Mouse (Mus musculus) macrophage (primary cell): Measurements from ENCODE around the gene Ssx2ip. TPM values are rescaled to one million over a fixed set of nuclear protein-coding genes. Genes with fewer than 3 reads are reported as not detected.

ENCODE experiments used
- H3K27ac ChIP-seq: fragments of 350-480 bp; formaldehyde crosslinking; 2 replicates; pipeline ENCODE4 v1.9.0; 2021
- H3K36me3 ChIP-seq: fragments of 350-480 bp; formaldehyde crosslinking; 2 replicates; pipeline ENCODE4 v1.9.0; 2021; ENCODE audit errors: inconsistent target
- H3K4me3 ChIP-seq: fragments of 350-480 bp; formaldehyde crosslinking; 2 replicates; pipeline ENCODE4 v1.9.0; 2021; ENCODE audit errors: inconsistent target
- H3K79me2 ChIP-seq: fragments of 350-480 bp; formaldehyde crosslinking; 2 replicates; pipeline ENCODE4 v1.9.0; 2021; ENCODE audit errors: inconsistent target
- WGBS: methylation state at CpG from one replicate; pipeline ENCODE4 v1.1.7; 2026; ENCODE audit warnings: inconsistent platforms; ENCODE audit not compliant: missing documents; 5-methylcytosine and 5-hydroxymethylcytosine counted together
- polyA plus RNA-seq: library from polyadenylated mRNA; stranded (reverse); fragments of 250-400 nt; gene quantifications from 3 replicates; pipeline ENCODE4 v1.2.4, GENCODE M21; 2018; ENCODE audit warnings: inconsistent platforms

Ssx2ip gene
- polyA plus RNA-seq, 1 experiment from 2014 or later = 4.8 TPM

- H3K79me2 ChIP-seq = no peaks in the 10 kb centered on the region
- H3K36me3 ChIP-seq = no peaks in the 10 kb centered on the region
- WGBS = 94% methylated on average over 9 of the region's 9 CpGs
- no peak overlapping the region for H3K4me3 ChIP-seq
- no peak overlapping the region for H3K27ac ChIP-seq
These were observed 23.0 kb upstream of the Ssx2ip start for GRCm38 (mm10) chr3:146381471-146381870.

DNA sequence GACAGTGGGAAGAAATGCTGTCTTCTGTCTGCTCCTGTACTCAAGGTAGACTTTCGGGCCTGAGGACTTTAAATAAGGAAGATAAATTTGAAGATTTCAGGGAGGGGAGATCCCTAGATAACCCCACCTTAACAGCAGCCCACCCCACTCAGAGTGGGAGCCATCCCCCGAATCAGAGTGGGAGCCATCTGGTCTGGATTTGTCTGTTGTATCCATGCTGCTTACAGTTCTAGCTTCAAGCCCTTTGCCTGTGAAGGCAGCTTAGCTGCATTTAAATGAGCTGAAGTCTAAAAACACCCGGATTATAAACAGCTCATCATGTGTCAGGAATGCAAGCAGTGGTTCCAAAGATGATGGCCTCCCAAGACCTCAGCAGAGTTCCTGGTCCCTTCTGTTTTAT lies 17.6 kb upstream of the Ssx2ip start:
- no peak overlapping the region for H3K27ac ChIP-seq
- H3K36me3 ChIP-seq = no peaks in the 10 kb centered on the region
- no peaks in the 10 kb centered on the region for H3K79me2 ChIP-seq
- H3K4me3 ChIP-seq = no peak overlapping the region
- 97% methylated on average over 3 of the region's 3 CpGs for whole genome bisulfite sequencing

DNA sequence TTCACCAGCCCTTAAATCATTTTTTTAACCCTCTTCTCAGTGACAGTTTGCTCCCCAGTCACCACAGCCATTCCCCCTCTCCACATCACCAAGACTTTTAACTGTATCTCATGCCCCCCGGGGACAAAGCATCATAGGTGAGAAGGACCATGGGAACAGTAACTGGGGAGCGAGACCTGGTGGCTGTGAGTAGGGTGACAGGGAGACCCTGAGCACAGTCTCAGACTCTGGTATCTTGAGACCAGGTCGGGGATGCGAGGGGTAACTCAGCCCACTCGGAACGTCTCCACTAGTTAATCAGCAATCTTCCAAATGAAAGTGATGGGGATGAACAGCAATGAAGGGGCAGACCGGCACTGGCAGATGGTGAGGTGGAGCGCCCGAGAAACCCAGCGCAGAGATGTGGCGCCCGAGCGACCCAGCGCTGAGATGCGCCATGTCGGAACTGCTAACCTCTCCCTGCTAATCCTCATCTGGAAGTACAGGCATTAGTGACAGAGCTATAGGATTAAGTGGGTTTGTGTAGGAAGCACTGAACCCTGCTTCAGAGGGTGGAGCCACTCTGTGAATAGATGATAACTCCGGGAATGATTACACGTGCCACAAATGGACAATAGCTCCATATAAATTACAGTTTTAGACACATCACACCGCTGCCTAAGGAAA lies 11.7 kb upstream of the Ssx2ip start:
- H3K36me3 ChIP-seq = no peaks in the 10 kb centered on the region
- 79% methylated on average over 19 of the region's 19 CpGs for WGBS
- no peak overlapping the region for H3K4me3 ChIP-seq
- no peaks in the 10 kb centered on the region for H3K79me2 ChIP-seq
- H3K27ac ChIP-seq = no peak overlapping the region

- no peaks in the 10 kb centered on the region for H3K79me2 ChIP-seq
- no peaks in the 10 kb centered on the region for H3K36me3 ChIP-seq
- H3K27ac ChIP-seq = no peak overlapping the region
- 55% methylated on average over 7 of the region's 7 CpGs for WGBS
- no peak overlapping the region for H3K4me3 ChIP-seq
These were observed 10.8 kb upstream of the Ssx2ip start for GRCm38 (mm10) chr3:146393641-146394100.

DNA sequence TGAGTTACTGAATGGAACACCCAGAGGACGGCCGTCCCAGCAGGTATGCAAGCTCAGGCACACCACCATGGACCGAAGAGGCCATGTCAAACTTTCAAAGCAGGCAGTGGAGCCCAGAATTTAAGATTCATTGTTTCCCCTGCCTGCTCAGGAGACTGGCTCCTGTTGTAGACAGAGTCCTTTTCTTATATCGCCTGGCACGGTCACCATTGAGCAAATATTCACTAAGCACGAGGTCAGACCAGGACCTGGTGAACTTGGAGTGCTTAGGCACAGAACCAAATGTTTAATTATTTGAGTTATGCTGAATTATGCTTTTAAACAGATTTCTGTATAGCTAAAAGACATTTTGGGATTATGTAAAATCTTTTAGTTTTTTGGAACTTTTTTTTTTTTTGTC lies 8.2 kb upstream of the Ssx2ip start:
- H3K79me2 ChIP-seq = no peaks in the 10 kb centered on the region
- H3K36me3 ChIP-seq = no peaks in the 10 kb centered on the region
- 91% methylated on average over 6 of the region's 6 CpGs for WGBS
- no peak overlapping the region for H3K27ac ChIP-seq
- H3K4me3 ChIP-seq = no peak overlapping the region

DNA sequence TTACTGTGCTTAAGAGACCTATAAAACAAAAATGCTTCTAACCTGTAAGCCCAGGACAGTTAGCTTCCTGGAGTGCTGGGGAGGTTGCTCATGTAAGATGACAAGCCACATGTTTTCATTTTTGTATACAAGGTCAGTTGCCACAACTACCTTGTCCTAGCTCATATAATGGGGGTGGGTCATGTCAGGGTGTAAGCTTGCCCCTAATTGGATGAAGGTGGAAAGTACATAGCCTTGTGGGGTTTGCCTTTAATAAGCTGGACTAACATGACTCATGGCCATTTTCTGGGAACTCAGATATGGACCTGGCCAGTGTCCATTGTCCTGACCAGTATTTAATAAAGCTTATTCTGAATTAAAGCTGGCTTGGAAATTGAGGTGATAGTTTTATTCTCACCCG lies 7.5 kb upstream of the Ssx2ip start:
- no peak overlapping the region for H3K4me3 ChIP-seq
- no peaks in the 10 kb centered on the region for H3K36me3 ChIP-seq
- no peak overlapping the region for H3K27ac ChIP-seq
- H3K79me2 ChIP-seq = no peaks in the 10 kb centered on the region
- 87% methylated on average over 1 of the region's 1 CpGs for whole genome bisulfite sequencing

DNA sequence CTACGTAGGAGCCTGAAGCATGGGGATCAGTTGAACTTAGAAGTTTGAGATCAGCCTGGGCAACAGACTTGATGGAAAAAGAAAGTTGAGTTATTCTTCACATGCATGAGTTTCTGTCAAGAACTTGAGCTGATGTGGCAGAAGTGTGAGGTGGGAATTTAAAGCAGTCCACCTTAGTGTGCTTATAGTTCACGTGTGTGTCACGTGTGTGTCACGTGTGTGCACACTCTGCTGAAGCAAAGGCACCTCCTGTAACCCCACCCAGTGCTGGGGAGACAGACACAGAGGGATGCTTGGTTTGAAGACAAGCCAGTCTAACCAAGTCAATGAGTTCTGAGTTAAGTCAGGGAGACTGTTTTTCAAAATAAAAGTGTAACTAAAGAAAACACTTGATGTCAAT lies 6.6 kb upstream of the Ssx2ip start:
- Histone ChIP-seq H3K27ac (no peak overlapping the region), H3K4me3 (no peak overlapping the region), H3K36me3 (no peaks in the 10 kb centered on the region), H3K79me2 (no peaks in the 10 kb centered on the region)
- 92% methylated on average over 4 of the region's 4 CpGs for WGBS

DNA sequence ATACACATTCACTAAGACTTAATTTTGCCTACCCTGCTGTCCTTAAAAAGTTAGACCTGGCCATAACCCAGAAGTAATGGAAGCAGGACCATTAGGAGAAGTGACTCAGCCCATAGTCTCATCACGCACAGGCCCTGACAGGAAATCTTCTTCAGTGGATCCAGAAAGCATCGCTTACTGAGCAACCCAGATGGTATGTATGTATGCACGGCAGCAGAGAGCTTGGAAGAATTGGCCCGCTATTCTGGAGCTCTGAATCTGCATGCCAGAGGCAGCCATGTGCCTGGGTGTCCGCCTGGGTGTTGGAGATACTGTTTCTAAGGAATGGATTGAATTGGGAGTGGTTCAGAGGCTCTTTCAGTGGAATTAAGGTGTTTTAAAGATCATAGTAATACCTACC lies 5.2 kb upstream of the Ssx2ip start:
- Histone ChIP-seq H3K79me2 (no peaks in the 10 kb centered on the region), H3K27ac (no peak overlapping the region), H3K36me3 (no peaks in the 10 kb centered on the region), H3K4me3 (no peak overlapping the region)
- WGBS = 94% methylated on average over 5 of the region's 5 CpGs

DNA sequence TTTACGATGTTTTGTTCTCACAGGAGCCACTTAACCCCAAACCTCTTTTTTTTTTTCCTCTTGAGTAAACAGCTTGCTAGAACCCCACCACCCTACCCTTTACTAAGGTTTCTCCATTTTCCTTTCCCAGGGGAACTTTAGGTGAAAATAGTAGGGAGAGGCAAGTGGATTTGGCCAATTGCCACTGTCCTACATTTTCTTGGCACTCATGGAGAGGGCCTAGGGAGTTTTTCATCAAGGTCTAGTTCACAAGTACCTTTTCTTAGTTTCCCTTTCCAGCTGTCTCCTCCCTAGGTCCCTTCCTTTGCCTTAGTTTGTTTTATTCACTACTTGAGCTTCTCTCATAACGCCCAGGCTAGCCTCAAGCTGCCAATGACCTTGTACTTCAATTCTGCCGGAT lies 672 bp upstream of the Ssx2ip start:
- WGBS = 29% methylated on average over 3 of the region's 3 CpGs
- H3K36me3 ChIP-seq = no peaks in the 10 kb centered on the region
- no peak overlapping the region for H3K27ac ChIP-seq
- peak overlapping the region; percentile 44 for H3K4me3 ChIP-seq
- no peaks in the 10 kb centered on the region; the same call in 1 of the 2 replicates for H3K79me2 ChIP-seq

- 58% methylated on average over 18 of the region's 18 CpGs for WGBS
- Histone ChIP-seq H3K27ac (no peak overlapping the region), H3K4me3 (peak overlapping the region; percentile 34), H3K36me3 (no peaks in the 10 kb centered on the region), H3K79me2 (no peaks in the 10 kb centered on the region; the same call in 1 of the 2 replicates)
These were observed 968 bp downstream of the Ssx2ip start for GRCm38 (mm10) chr3:146405213-146406006.

DNA sequence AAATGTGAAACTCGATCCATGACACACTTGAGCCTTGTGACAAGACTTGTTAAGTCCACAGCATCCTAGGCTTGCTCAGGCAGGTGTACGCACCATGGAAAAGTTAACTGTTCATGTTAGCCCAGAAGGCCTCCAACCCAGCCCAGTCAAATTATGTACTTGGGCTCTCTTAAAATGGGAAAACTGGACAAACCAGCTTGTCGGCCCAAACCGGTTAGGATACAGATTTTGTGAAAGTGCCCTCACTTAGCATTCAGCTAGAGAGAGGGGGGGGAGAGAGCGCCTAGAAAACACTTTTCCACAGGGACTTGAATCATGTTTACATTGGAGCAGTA lies 1.5 kb downstream of the Ssx2ip start:
- H3K4me3 ChIP-seq = no peak overlapping the region
- no peak overlapping the region for H3K27ac ChIP-seq
- H3K79me2 ChIP-seq = no peaks in the 10 kb centered on the region; the same call in 1 of the 2 replicates
- H3K36me3 ChIP-seq = no peaks in the 10 kb centered on the region
- 89% methylated on average over 5 of the region's 5 CpGs for WGBS

GRCm38 (mm10) chr3:146407086-146407721 lies 2.8 kb downstream of the Ssx2ip start:
- WGBS = 96% methylated on average over 16 of the region's 16 CpGs
- no peaks in the 10 kb centered on the region; the same call in 1 of the 2 replicates for H3K79me2 ChIP-seq
- H3K4me3 ChIP-seq = no peak overlapping the region
- no peak overlapping the region for H3K27ac ChIP-seq
- H3K36me3 ChIP-seq = no peaks in the 10 kb centered on the region

- 89% methylated on average over 7 of the region's 7 CpGs for WGBS
- Histone ChIP-seq H3K79me2 (no peaks in the 10 kb centered on the region; the same call in 1 of the 2 replicates), H3K4me3 (no peak overlapping the region), H3K36me3 (no peaks in the 10 kb centered on the region), H3K27ac (no peak overlapping the region)
These were observed 5.7 kb downstream of the Ssx2ip start for GRCm38 (mm10) chr3:146410114-146410513.

GRCm38 (mm10) chr3:146412008-146412407 lies 7.6 kb downstream of the Ssx2ip start:
- WGBS = 93% methylated on average over 2 of the region's 2 CpGs
- H3K36me3 ChIP-seq = no peaks in the 10 kb centered on the region

DNA sequence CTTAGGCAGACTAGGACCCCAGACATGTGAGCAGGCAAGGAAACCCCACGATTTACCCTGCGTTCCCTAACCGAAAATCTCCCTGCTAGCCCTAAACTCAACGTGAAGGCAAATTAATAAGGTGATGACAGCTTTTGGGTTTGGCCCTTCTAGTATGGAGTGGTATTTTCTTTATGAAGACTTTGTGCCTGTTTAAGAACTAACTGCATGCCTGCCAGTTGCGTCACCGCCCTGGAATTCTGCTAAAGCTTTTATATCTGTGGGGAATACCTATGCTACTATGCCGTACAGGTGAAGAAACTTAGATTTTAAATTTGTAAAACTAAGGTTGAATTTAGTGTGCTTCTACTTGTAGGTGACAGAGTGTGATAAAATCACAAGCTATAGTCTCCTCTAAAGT lies 8.0 kb downstream of the Ssx2ip start:
- no peaks in the 10 kb centered on the region for H3K36me3 ChIP-seq
- H3K27ac ChIP-seq = no peak overlapping the region
- H3K79me2 ChIP-seq = no peaks in the 10 kb centered on the region
- H3K4me3 ChIP-seq = no peak overlapping the region
- 96% methylated on average over 7 of the region's 7 CpGs for WGBS

More at GRCm38 (mm10) chr3:146412008-146412407, 7.6 kb downstream of the Ssx2ip start:
- no peaks in the 10 kb centered on the region; the same call in 1 of the 2 replicates for H3K79me2 ChIP-seq
- no peak overlapping the region for H3K4me3 ChIP-seq
- no peak overlapping the region for H3K27ac ChIP-seq
